12 mouse cellular contexts compared by ENCODE assay signal in genomic region chr8:103430874-103431492, GRCm38 (mm10).
"Had no signal": no experiment of that assay in that cellular context is flagged by ENCODE, and none has a peak within 500 bp of the region (broad histone marks: within the 10 kb centered on the region; RNA-seq: fewer than 3 reads in every experiment).

No protein-coding gene starts in this region.

- H3K9ac ChIP-seq: limb, embryonic 15.5 days; liver, embryonic 12.5 days; midbrain, embryonic 12.5 days had no signal

- H3K27me3 ChIP-seq: limb, embryonic 15.5 days; liver, embryonic 12.5 days; midbrain, embryonic 12.5 days had no signal

- H3K9me3 ChIP-seq: limb, embryonic 15.5 days; liver, embryonic 12.5 days; midbrain, embryonic 12.5 days had no signal

- H3K27ac ChIP-seq: limb, embryonic 15.5 days; liver, embryonic 12.5 days; midbrain, embryonic 12.5 days had no signal

- H3K4me3 ChIP-seq: limb, embryonic 15.5 days; liver, embryonic 12.5 days; midbrain, embryonic 12.5 days had no signal

- H3K4me2 ChIP-seq: limb, embryonic 15.5 days; liver, embryonic 12.5 days; midbrain, embryonic 12.5 days had no signal

- ATAC-seq: liver, embryonic 12.5 days; midbrain, embryonic 16.5 days had no signal

- H3K4me1 ChIP-seq: limb, embryonic 15.5 days; liver, embryonic 12.5 days; midbrain, embryonic 12.5 days had no signal

- H3K36me3 ChIP-seq: limb, embryonic 15.5 days; liver, embryonic 12.5 days; midbrain, embryonic 12.5 days had no signal

- DNase-seq: kidney, adult 11 months; kidney, postnatal 36 days; layer of hippocampus, adult 9-11 months; layer of hippocampus, postnatal 36 days; lung, postnatal 10 days; right cerebral cortex, adult 18-20 months; right cerebral cortex, postnatal 25 days; thymus, postnatal 36 days had no signal
